Mouse (Mus musculus) small intestine, adult 2 months (tissue): ENCODE results near the gene Fen1.
A peak's percentile ranks its signal among the peaks of the same experiment; 100 is the strongest.

Experiments used
- CTCF ChIP-seq: fragments of 200-500 bp; IDR thresholded peaks from 2 replicates; pipeline ENCODE4 v1.5.1; 2012; ENCODE audit warnings: low read depth, mild to moderate bottlenecking, control low read depth, inconsistent platforms, low read length, moderate library complexity, mixed read lengths; ENCODE audit not compliant: insufficient replicate concordance, insufficient read length; ENCODE audit errors: extremely low read depth
- POLR2A ChIP-seq: fragments of 200-500 bp; IDR thresholded peaks from 2 replicates; pipeline ENCODE4 v1.6.1; 2012; ENCODE audit warnings: low read depth, mild to moderate bottlenecking, control low read depth, inconsistent platforms, low read length, moderate library complexity

DNA sequence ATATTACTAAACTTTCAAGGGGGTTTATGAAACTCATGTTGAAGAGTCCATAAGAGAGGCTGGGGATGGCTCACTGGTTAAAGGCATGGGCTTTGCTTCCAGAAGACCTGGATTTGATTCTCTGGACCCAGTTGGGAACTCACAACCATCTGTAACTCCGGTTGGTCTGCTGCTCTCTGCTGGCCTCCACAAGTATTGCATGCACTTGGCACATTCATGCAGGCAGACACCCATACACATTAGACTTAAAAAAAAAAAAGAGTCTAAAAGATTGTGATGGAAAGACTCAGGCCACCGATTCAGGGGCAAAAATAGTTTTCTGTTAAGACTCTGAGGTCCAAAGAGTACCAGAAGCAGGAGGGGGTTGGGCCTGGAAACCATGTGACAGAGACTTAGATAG is 13.2 kb downstream of the Fen1 start:
- TF ChIP-seq CTCF (peak; percentile 73; the same call in 1 of the 2 replicates), POLR2A (no peak)
